Mouse (Mus musculus) heart, embryonic 15.5 days (tissue): ENCODE measurements around the gene Arhgap6. TPM values are rescaled to one million over a fixed set of nuclear protein-coding genes. Genes with fewer than 3 reads are reported as not detected.

Experiments used
- ATAC-seq: fragments of 200-750 bp; cut with Nextera tagmentation; replicated peaks from 2 replicates; pipeline ENCODE4 v1.8.0; 2017; ENCODE audit warnings: low read depth, moderate TSS enrichment; ENCODE audit not compliant: insufficient number of reproducible peaks, insufficient read depth, low FRiP score
- H3K27ac ChIP-seq: fragments of 300-500 bp; sonication (generic); 2 replicates; pipeline ENCODE4 v1.5.1; 2015; ENCODE audit warnings: mild to moderate bottlenecking, inconsistent platforms
- H3K27me3 ChIP-seq: fragments of 300-500 bp; sonication (generic); 2 replicates; pipeline ENCODE4 v1.6.1; 2015; ENCODE audit warnings: inconsistent platforms
- H3K36me3 ChIP-seq: fragments of 300-500 bp; sonication (generic); 2 replicates; pipeline ENCODE4 v1.6.1; 2015; ENCODE audit warnings: mild to moderate bottlenecking, inconsistent platforms
- H3K4me1 ChIP-seq: fragments of 300-500 bp; sonication (generic); replicated peaks from 2 replicates; pipeline ENCODE4 v1.6.1; 2015; ENCODE audit warnings: inconsistent platforms
- H3K4me2 ChIP-seq: fragments of 300-500 bp; sonication (generic); 2 replicates; pipeline ENCODE4 v1.6.1; 2015; ENCODE audit warnings: inconsistent platforms, mild to moderate bottlenecking, moderate library complexity
- H3K4me3 ChIP-seq: fragments of 300-500 bp; sonication (generic); 2 replicates; pipeline ENCODE4 v1.5.1; 2015; ENCODE audit warnings: mild to moderate bottlenecking, inconsistent platforms
- H3K9ac ChIP-seq: fragments of 300-500 bp; sonication (generic); 2 replicates; pipeline ENCODE4 v1.6.1; 2015; ENCODE audit warnings: mild to moderate bottlenecking, inconsistent platforms
- H3K9me3 ChIP-seq: fragments of 300-500 bp; sonication (generic); replicated peaks from 2 replicates; pipeline ENCODE4 v1.6.1; 2016; ENCODE audit warnings: inconsistent platforms
- WGBS: fragments of 180-500 bp; shearing (Covaris S2); methylation state at CpG from one replicate; pipeline ENCODE4 v1.1.7; 2015; ENCODE audit warnings: mixed read lengths; 5-methylcytosine and 5-hydroxymethylcytosine counted together
- polyA plus RNA-seq: library from polyadenylated mRNA; unstranded; fragments of >200 nt; fragmentation: Nextera tagmentation; extraction: Ambion mirVana; gene quantifications from 2 replicates; pipeline ENCODE4 v1.2.1, GENCODE M21; 2015

Arhgap6 gene
- polyA plus RNA-seq, 1 experiment from 2014 or later, result 6.6 TPM

- H3K9me3 ChIP-seq, result no peaks in the 10 kb centered on the region
- H3K36me3 ChIP-seq, result no peaks in the 10 kb centered on the region
- no peaks in the 10 kb centered on the region for H3K4me1 ChIP-seq
- H3K27me3 ChIP-seq, result no peaks in the 10 kb centered on the region
- ATAC-seq, result no peak
- no peak overlapping the region for H3K4me2 ChIP-seq
- H3K27ac ChIP-seq, result no peak overlapping the region
- WGBS, result 50% methylated on average over 2 of the region's 2 CpGs
- no peak overlapping the region for H3K9ac ChIP-seq
- H3K4me3 ChIP-seq, result no peak overlapping the region
Observed at GRCm38 (mm10) chrX:168903557-168903956, 108.7 kb downstream of the Arhgap6 start.

- no peaks in the 10 kb centered on the region for H3K9me3 ChIP-seq
- 52% methylated on average over 3 of the region's 3 CpGs for WGBS
- no peak overlapping the region for H3K4me3 ChIP-seq
- no peak overlapping the region for H3K4me2 ChIP-seq
- H3K27ac ChIP-seq, result no peak overlapping the region
- no peaks in the 10 kb centered on the region for H3K36me3 ChIP-seq
- no peak for ATAC-seq
- H3K27me3 ChIP-seq, result no peaks in the 10 kb centered on the region
- no peak overlapping the region for H3K9ac ChIP-seq
- no peaks in the 10 kb centered on the region for H3K4me1 ChIP-seq
Observed at GRCm38 (mm10) chrX:168904086-168904485, 109.2 kb downstream of the Arhgap6 start.

GRCm38 (mm10) chrX:168907586-168907985, 112.7 kb downstream of the Arhgap6 start:
- ATAC-seq, result no peak
- no peak overlapping the region for H3K9ac ChIP-seq

GRCm38 (mm10) chrX:168913519-168913918, 118.6 kb downstream of the Arhgap6 start:
- H3K4me1 ChIP-seq, result no peaks in the 10 kb centered on the region
- no peak overlapping the region for H3K4me2 ChIP-seq
- H3K4me3 ChIP-seq, result no peak overlapping the region
- no peaks in the 10 kb centered on the region for H3K27me3 ChIP-seq
- no peaks in the 10 kb centered on the region for H3K9me3 ChIP-seq
- no peaks in the 10 kb centered on the region for H3K36me3 ChIP-seq
- no peak overlapping the region for H3K27ac ChIP-seq
- no peak for ATAC-seq
- no peak overlapping the region for H3K9ac ChIP-seq

More at GRCm38 (mm10) chrX:168907586-168907985, 112.7 kb downstream of the Arhgap6 start:
- no peak overlapping the region for H3K4me3 ChIP-seq
- H3K27ac ChIP-seq, result no peak overlapping the region
- no peaks in the 10 kb centered on the region for H3K9me3 ChIP-seq
- no peak overlapping the region for H3K4me2 ChIP-seq
- H3K4me1 ChIP-seq, result no peaks in the 10 kb centered on the region
- no peaks in the 10 kb centered on the region for H3K36me3 ChIP-seq
- WGBS, result 43% methylated on average over 2 of the region's 2 CpGs
- no peaks in the 10 kb centered on the region for H3K27me3 ChIP-seq

- no peaks in the 10 kb centered on the region for H3K36me3 ChIP-seq
- 61% methylated on average over 2 of the region's 2 CpGs for WGBS
- no peak overlapping the region for H3K4me2 ChIP-seq
- H3K4me3 ChIP-seq, result no peak overlapping the region
- ATAC-seq, result no peak
- no peak overlapping the region for H3K27ac ChIP-seq
- no peaks in the 10 kb centered on the region for H3K9me3 ChIP-seq
- H3K27me3 ChIP-seq, result no peaks in the 10 kb centered on the region
- H3K9ac ChIP-seq, result no peak overlapping the region
- H3K4me1 ChIP-seq, result no peaks in the 10 kb centered on the region; the same call in 1 of the 2 replicates
Observed at GRCm38 (mm10) chrX:168920942-168921341, 126.0 kb downstream of the Arhgap6 start.

- Histone ChIP-seq H3K4me2 (no peak overlapping the region), H3K9ac (no peak overlapping the region), H3K36me3 (no peaks in the 10 kb centered on the region), H3K4me3 (no peak overlapping the region), H3K9me3 (no peaks in the 10 kb centered on the region), H3K27ac (no peak overlapping the region), H3K27me3 (no peaks in the 10 kb centered on the region), H3K4me1 (no peaks in the 10 kb centered on the region)
- ATAC-seq, result no peak
- WGBS, result 68% methylated on average over 1 of the region's 1 CpGs
Observed at GRCm38 (mm10) chrX:168932420-168932819, 137.5 kb downstream of the Arhgap6 start.

- H3K27ac ChIP-seq, result no peak overlapping the region
- H3K4me1 ChIP-seq, result no peaks in the 10 kb centered on the region
- no peak overlapping the region for H3K9ac ChIP-seq
- H3K4me3 ChIP-seq, result no peak overlapping the region
- H3K4me2 ChIP-seq, result no peak overlapping the region
- WGBS, result 7% methylated on average over 3 of the region's 3 CpGs
- ATAC-seq, result no peak
- H3K27me3 ChIP-seq, result no peaks in the 10 kb centered on the region
- H3K36me3 ChIP-seq, result no peaks in the 10 kb centered on the region
- no peaks in the 10 kb centered on the region for H3K9me3 ChIP-seq
Observed at GRCm38 (mm10) chrX:168935447-168935846, 140.5 kb downstream of the Arhgap6 start.

- ATAC-seq, result no peak
- Histone ChIP-seq H3K4me1 (no peaks in the 10 kb centered on the region), H3K27me3 (no peaks in the 10 kb centered on the region), H3K9me3 (no peaks in the 10 kb centered on the region), H3K27ac (no peak overlapping the region), H3K36me3 (no peaks in the 10 kb centered on the region), H3K4me3 (no peak overlapping the region), H3K4me2 (no peak overlapping the region), H3K9ac (no peak overlapping the region)
- WGBS, result 38% methylated on average over 4 of the region's 4 CpGs
Observed at GRCm38 (mm10) chrX:168937941-168938340, 143.0 kb downstream of the Arhgap6 start.

- Histone ChIP-seq H3K27ac (no peak overlapping the region), H3K4me1 (no peaks in the 10 kb centered on the region), H3K4me3 (no peak overlapping the region), H3K36me3 (no peaks in the 10 kb centered on the region), H3K27me3 (no peaks in the 10 kb centered on the region), H3K4me2 (no peak overlapping the region), H3K9ac (no peak overlapping the region), H3K9me3 (no peaks in the 10 kb centered on the region)
- no peak for ATAC-seq
- WGBS, result 72% methylated on average over 5 of the region's 5 CpGs
Observed at GRCm38 (mm10) chrX:168941684-168942083, 146.8 kb downstream of the Arhgap6 start.

GRCm38 (mm10) chrX:168943217-168943616, 148.3 kb downstream of the Arhgap6 start:
- no peak overlapping the region for H3K4me2 ChIP-seq
- H3K9ac ChIP-seq, result no peak overlapping the region
- no peak overlapping the region for H3K4me3 ChIP-seq
- no peaks in the 10 kb centered on the region for H3K9me3 ChIP-seq
- 59% methylated on average over 4 of the region's 4 CpGs for WGBS
- H3K27ac ChIP-seq, result no peak overlapping the region
- H3K4me1 ChIP-seq, result no peaks in the 10 kb centered on the region
- no peak for ATAC-seq
- H3K36me3 ChIP-seq, result no peaks in the 10 kb centered on the region
- H3K27me3 ChIP-seq, result no peaks in the 10 kb centered on the region

- WGBS, result 69% methylated on average over 1 of the region's 1 CpGs
- H3K27ac ChIP-seq, result no peak overlapping the region
- no peak overlapping the region for H3K4me2 ChIP-seq
Observed at GRCm38 (mm10) chrX:168975444-168975843, 180.5 kb downstream of the Arhgap6 start.

GRCm38 (mm10) chrX:168977776-168978175, 182.9 kb downstream of the Arhgap6 start:
- H3K4me1 ChIP-seq, result 0 out of 2 replicates have a peak, but pooled peaks cover 3% of the 10 kb centered on the region
- H3K4me3 ChIP-seq, result no peak overlapping the region
- no peak overlapping the region for H3K27ac ChIP-seq
- H3K27me3 ChIP-seq, result no peaks in the 10 kb centered on the region
- no peaks in the 10 kb centered on the region for H3K9me3 ChIP-seq
- ATAC-seq, result no peak
- no peak overlapping the region for H3K9ac ChIP-seq
- WGBS, result 46% methylated on average over 3 of the region's 3 CpGs
- H3K4me2 ChIP-seq, result no peak overlapping the region
- H3K36me3 ChIP-seq, result no peaks in the 10 kb centered on the region

More at GRCm38 (mm10) chrX:168975444-168975843, 180.5 kb downstream of the Arhgap6 start:
- H3K9me3 ChIP-seq, result no peaks in the 10 kb centered on the region
- H3K4me1 ChIP-seq, result 0 out of 2 replicates have a peak, but pooled peaks cover 1% of the 10 kb centered on the region
- no peak overlapping the region for H3K4me3 ChIP-seq
- H3K9ac ChIP-seq, result no peak overlapping the region
- H3K27me3 ChIP-seq, result no peaks in the 10 kb centered on the region
- ATAC-seq, result no peak
- no peaks in the 10 kb centered on the region for H3K36me3 ChIP-seq
